Mouse (Mus musculus) heart, embryonic 13.5 days (tissue): ENCODE results near the gene Fam114a2. TPM values are rescaled to one million over a fixed set of nuclear protein-coding genes. Genes with fewer than 3 reads are reported as not detected.
"Not testable (repeated sequence)": the region's sequence is repeated elsewhere in the genome, so short reads cannot be mapped to it uniquely, and the experiment has no call there.

ENCODE experiments used
- ATAC-seq: fragments of 200-750 bp; cut with Nextera tagmentation; 2 replicates; pipeline ENCODE4 v1.8.0; 2017; ENCODE audit warnings: moderate TSS enrichment; ENCODE audit not compliant: insufficient number of reproducible peaks, low FRiP score, low TSS enrichment; ENCODE audit errors: extremely low read depth
- H3K27ac ChIP-seq: fragments of 300-500 bp; sonication (generic); replicated peaks from 2 replicates; pipeline ENCODE4 v1.5.1; 2015; ENCODE audit warnings: moderate library complexity, mild to moderate bottlenecking, inconsistent platforms
- H3K27me3 ChIP-seq: fragments of 300-500 bp; sonication (generic); replicated peaks from 2 replicates; pipeline ENCODE4 v1.6.1; 2015; ENCODE audit warnings: mild to moderate bottlenecking, inconsistent platforms
- H3K36me3 ChIP-seq: fragments of 300-500 bp; sonication (generic); 2 replicates; pipeline ENCODE4 v1.6.1; 2015; ENCODE audit warnings: mild to moderate bottlenecking, inconsistent platforms
- H3K4me1 ChIP-seq: fragments of 300-500 bp; sonication (generic); 2 replicates; pipeline ENCODE4 v1.6.1; 2015; ENCODE audit warnings: inconsistent platforms
- H3K4me2 ChIP-seq: fragments of 300-500 bp; sonication (generic); 2 replicates; pipeline ENCODE4 v1.6.1; 2015; ENCODE audit warnings: inconsistent platforms, mild to moderate bottlenecking, moderate library complexity
- H3K4me3 ChIP-seq: fragments of 300-500 bp; sonication (generic); 2 replicates; pipeline ENCODE4 v1.5.1; 2015; ENCODE audit warnings: moderate library complexity, mild to moderate bottlenecking, inconsistent platforms
- H3K9ac ChIP-seq: fragments of 300-500 bp; sonication (generic); 2 replicates; pipeline ENCODE4 v1.6.1; 2015; ENCODE audit warnings: inconsistent platforms, mild to moderate bottlenecking, moderate library complexity
- H3K9me3 ChIP-seq: fragments of 300-500 bp; sonication (generic); 2 replicates; pipeline ENCODE4 v1.6.1; 2016; ENCODE audit warnings: inconsistent platforms
- WGBS: fragments of 180-500 bp; shearing (Covaris S2); methylation state at CpG from one replicate; pipeline ENCODE4 v1.1.7; 2015; ENCODE audit warnings: mixed read lengths; 5-methylcytosine and 5-hydroxymethylcytosine counted together
- polyA plus RNA-seq: library from polyadenylated mRNA; unstranded; fragments of >200 nt; fragmentation: Nextera tagmentation; extraction: Ambion mirVana; gene quantifications from 2 replicates; pipeline ENCODE4 v1.2.1, GENCODE M21; 2015

Fam114a2 gene
- 63.5 and 64.4 TPM in 2 replicates for polyA plus RNA-seq

- peak within 1 kb of the TSS; percentile 76 for H3K4me2 ChIP-seq
- peaks cover 22% of the 10 kb centered on the region for H3K4me1 ChIP-seq
- H3K36me3 ChIP-seq = peaks cover 28% of the 10 kb centered on the region
- peak; percentile 86 for ATAC-seq
- H3K27me3 ChIP-seq = no peaks in the 10 kb centered on the region
- H3K9ac ChIP-seq = peak within 1 kb of the TSS; percentile 93
- peak within 1 kb of the TSS; percentile 87 for H3K4me3 ChIP-seq
- WGBS = under 1% methylated on average over 59 of the region's 59 CpGs
- peak within 1 kb of the TSS; percentile 81 for H3K27ac ChIP-seq
- no peaks in the 10 kb centered on the region for H3K9me3 ChIP-seq
Observed at GRCm38 (mm10) chr11:57518091-57518750, at the start of gene Fam114a2, which contains the start of gene Mfap3. Gene Fam114a2, minus strand, starts transcription at chr11:57518617. Gene Mfap3, plus strand, starts transcription at chr11:57518664.

GRCm38 (mm10) chr11:57566091-57567035 is 47.9 kb upstream of the Fam114a2 start:
- Histone ChIP-seq H3K9me3 (peaks cover 12% of the 10 kb centered on the region), H3K27me3 (peaks cover 13% of the 10 kb centered on the region; the same call in 1 of the 2 replicates), H3K9ac (no peak overlapping the region), H3K36me3 (no peaks in the 10 kb centered on the region), H3K27ac (no peak overlapping the region), H3K4me3 (no peak overlapping the region), H3K4me1 (peaks cover 17% of the 10 kb centered on the region), H3K4me2 (no peak overlapping the region)
- WGBS = 38% methylated on average over 18 of the region's 18 CpGs
- no peak for ATAC-seq

- H3K4me1 ChIP-seq = peaks cover 17% of the 10 kb centered on the region
- H3K27ac ChIP-seq = no peak overlapping the region
- no peak overlapping the region for H3K4me3 ChIP-seq
- 0 out of 2 replicates have a peak overlapping the region, but pooled peaks have one; percentile 9 for H3K4me2 ChIP-seq
- WGBS = 51% methylated on average over 12 of the region's 12 CpGs
- no peaks in the 10 kb centered on the region for H3K36me3 ChIP-seq
- no peak overlapping the region for H3K9ac ChIP-seq
- ATAC-seq = no peak
- peaks cover 12% of the 10 kb centered on the region; the same call in 1 of the 2 replicates for H3K27me3 ChIP-seq
- peaks cover 2% of the 10 kb centered on the region for H3K9me3 ChIP-seq
Observed at GRCm38 (mm10) chr11:57564564-57564963, 46.1 kb upstream of the Fam114a2 start.

- WGBS = 86% methylated on average over 9 of the region's 10 CpGs
- not testable (repeated sequence) for H3K4me1 ChIP-seq, H3K27ac ChIP-seq, ATAC-seq, H3K9ac ChIP-seq, H3K4me3 ChIP-seq, H3K27me3 ChIP-seq, H3K36me3 ChIP-seq, H3K4me2 ChIP-seq, H3K9me3 ChIP-seq
Observed at GRCm38 (mm10) chr11:57557936-57558335, 39.5 kb upstream of the Fam114a2 start.

- no peak overlapping the region for H3K9ac ChIP-seq
- H3K36me3 ChIP-seq = no peaks in the 10 kb centered on the region
- no peak overlapping the region for H3K4me2 ChIP-seq
- H3K27ac ChIP-seq = no peak overlapping the region
- WGBS = 53% methylated on average over 9 of the region's 9 CpGs
- H3K4me1 ChIP-seq = peaks cover 4% of the 10 kb centered on the region
- H3K4me3 ChIP-seq = no peak overlapping the region
- H3K27me3 ChIP-seq = 0 out of 2 replicates have a peak, but pooled peaks cover 12% of the 10 kb centered on the region
- no peaks in the 10 kb centered on the region for H3K9me3 ChIP-seq
- no peak for ATAC-seq
Observed at GRCm38 (mm10) chr11:57553015-57553780, 34.8 kb upstream of the Fam114a2 start.

GRCm38 (mm10) chr11:57551016-57551415 is 32.6 kb upstream of the Fam114a2 start:
- WGBS = 80% methylated on average over 8 of the region's 8 CpGs
- no peak for ATAC-seq
- Histone ChIP-seq H3K4me2 (no peak overlapping the region), H3K4me3 (no peak overlapping the region), H3K9me3 (no peaks in the 10 kb centered on the region), H3K27me3 (0 out of 2 replicates have a peak, but pooled peaks cover 12% of the 10 kb centered on the region), H3K4me1 (peaks cover 4% of the 10 kb centered on the region), H3K36me3 (no peaks in the 10 kb centered on the region), H3K9ac (no peak overlapping the region), H3K27ac (no peak overlapping the region)

GRCm38 (mm10) chr11:57550230-57550629 is 31.8 kb upstream of the Fam114a2 start:
- no peak overlapping the region for H3K9ac ChIP-seq
- peaks cover 4% of the 10 kb centered on the region for H3K4me1 ChIP-seq
- no peak overlapping the region for H3K27ac ChIP-seq
- no peak overlapping the region for H3K4me2 ChIP-seq
- ATAC-seq = no peak
- WGBS = 89% methylated on average over 2 of the region's 2 CpGs
- no peak overlapping the region for H3K4me3 ChIP-seq
- H3K9me3 ChIP-seq = no peaks in the 10 kb centered on the region
- 0 out of 2 replicates have a peak, but pooled peaks cover 12% of the 10 kb centered on the region for H3K27me3 ChIP-seq
- H3K36me3 ChIP-seq = no peaks in the 10 kb centered on the region

- Histone ChIP-seq H3K9ac (peak overlapping the region; percentile 65), H3K4me3 (peak overlapping the region; percentile 23), H3K36me3 (no peaks in the 10 kb centered on the region), H3K27me3 (0 out of 2 replicates have a peak, but pooled peaks cover 12% of the 10 kb centered on the region), H3K27ac (no peak overlapping the region), H3K9me3 (no peaks in the 10 kb centered on the region), H3K4me1 (peaks cover 4% of the 10 kb centered on the region), H3K4me2 (peak overlapping the region; percentile 63)
- 32% methylated on average over 18 of the region's 18 CpGs for WGBS
- no peak for ATAC-seq
Observed at GRCm38 (mm10) chr11:57548618-57549550, 30.5 kb upstream of the Fam114a2 start.

- no peak overlapping the region for H3K4me3 ChIP-seq
- no peak overlapping the region for H3K9ac ChIP-seq
- no peaks in the 10 kb centered on the region for H3K27me3 ChIP-seq
- ATAC-seq = no peak
- 83% methylated on average over 2 of the region's 2 CpGs for WGBS
- H3K4me1 ChIP-seq = no peaks in the 10 kb centered on the region
- H3K4me2 ChIP-seq = no peak overlapping the region
- no peaks in the 10 kb centered on the region for H3K36me3 ChIP-seq
- H3K9me3 ChIP-seq = 0 out of 2 replicates have a peak, but pooled peaks cover 10% of the 10 kb centered on the region
- H3K27ac ChIP-seq = no peak overlapping the region
Observed at GRCm38 (mm10) chr11:57540681-57541080, 22.3 kb upstream of the Fam114a2 start.

- H3K4me3 ChIP-seq = no peak overlapping the region
- H3K9ac ChIP-seq = no peak overlapping the region
- H3K9me3 ChIP-seq = 0 out of 2 replicates have a peak, but pooled peaks cover 10% of the 10 kb centered on the region
- no peaks in the 10 kb centered on the region for H3K27me3 ChIP-seq
- H3K36me3 ChIP-seq = no peaks in the 10 kb centered on the region
- H3K27ac ChIP-seq = no peak overlapping the region
- 68% methylated on average over 5 of the region's 5 CpGs for WGBS
- no peak overlapping the region for H3K4me2 ChIP-seq
- no peak for ATAC-seq
- peaks cover 7% of the 10 kb centered on the region for H3K4me1 ChIP-seq
Observed at GRCm38 (mm10) chr11:57539841-57540418, 21.5 kb upstream of the Fam114a2 start.
